Mouse (Mus musculus) MEL (cell line): ENCODE measurements around the gene Homer2.

Experiments
- BHLHE40 ChIP-seq: IDR thresholded peaks from 2 replicates; pipeline ENCODE4 v1.6.1; 2012; ENCODE audit warnings: low read depth, mild to moderate bottlenecking, inconsistent platforms, low read length, improper control_type of control experiment, borderline replicate concordance
- CHD2 ChIP-seq: IDR thresholded peaks from 2 replicates; pipeline ENCODE4 v1.6.1; 2011; ENCODE audit warnings: low read length, improper control_type of control experiment
- CTCF ChIP-seq, 3 experiments: IDR thresholded peaks in 2 of 3; conservative IDR thresholded peaks in 1 of 3; 2 replicates each; pipeline ENCODE4 v1.5.1; 2011 to 2012; ENCODE audit warnings: low read length in 3 of 3, low read depth in 2 of 3, mild to moderate bottlenecking in 2 of 3, improper control_type of control experiment in 1 of 3, inconsistent platforms in 1 of 3, mixed read lengths in 1 of 3, moderate library complexity in 1 of 3; ENCODE audit not compliant: control insufficient read depth in 1 of 3, insufficient read depth in 1 of 3, poor library complexity in 1 of 3, severe bottlenecking in 1 of 3
- MEF2A ChIP-seq: IDR thresholded peaks from 2 replicates; pipeline ENCODE4 v1.6.1; 2014; ENCODE audit warnings: low read depth, mild to moderate bottlenecking, inconsistent platforms, low read length, improper control_type of control experiment; ENCODE audit not compliant: poor library complexity, insufficient replicate concordance, severe bottlenecking; ENCODE audit errors: extremely low read depth
- MYC ChIP-seq: IDR thresholded peaks from 2 replicates; pipeline ENCODE4 v1.6.1; 2011; ENCODE audit warnings: low read depth, mild to moderate bottlenecking, low read length, improper control_type of control experiment, moderate library complexity
- POLR2A ChIP-seq, 2 experiments: IDR thresholded peaks; 2 replicates each; pipeline ENCODE4 v1.6.1; 2011 to 2012; ENCODE audit warnings: low read length in 2 of 2, mild to moderate bottlenecking in 2 of 2, control low read depth in 1 of 2, improper control_type of control experiment in 1 of 2, low read depth in 1 of 2, moderate library complexity in 1 of 2; ENCODE audit not compliant: control insufficient read depth in 1 of 2, insufficient read depth in 1 of 2, poor library complexity in 1 of 2
- POLR2AphosphoS5 ChIP-seq: IDR thresholded peaks from 2 replicates; pipeline ENCODE4 v1.6.1; 2012; ENCODE audit warnings: low read depth, borderline replicate concordance, mild to moderate bottlenecking, inconsistent platforms, low read length, moderate library complexity, mixed read lengths
- SIN3A ChIP-seq: IDR thresholded peaks from 2 replicates; pipeline ENCODE4 v1.6.1; 2012; ENCODE audit warnings: low read length, improper control_type of control experiment, inconsistent platforms
- SMC3 ChIP-seq: IDR thresholded peaks from 2 replicates; pipeline ENCODE4 v1.6.1; 2011; ENCODE audit warnings: low read depth, low read length, improper control_type of control experiment
- TAL1 ChIP-seq: IDR thresholded peaks from 2 replicates; pipeline ENCODE4 v1.6.1; 2012; ENCODE audit warnings: mild to moderate bottlenecking, inconsistent platforms, low read length, moderate library complexity, mixed read lengths
- TCF12 ChIP-seq: IDR thresholded peaks from 2 replicates; pipeline ENCODE4 v1.6.1; 2014; ENCODE audit warnings: low read depth, mild to moderate bottlenecking, inconsistent platforms, low read length, improper control_type of control experiment, moderate library complexity
- UBTF ChIP-seq: IDR thresholded peaks from 2 replicates; pipeline ENCODE4 v1.6.1; 2012; ENCODE audit warnings: low read depth, mild to moderate bottlenecking, inconsistent platforms, low read length, improper control_type of control experiment, moderate library complexity, borderline replicate concordance; ENCODE audit not compliant: insufficient read depth
- USF2 ChIP-seq, 2 experiments: IDR thresholded peaks; 2 replicates each; pipeline ENCODE4 v1.6.1; 2011 to 2012; ENCODE audit warnings: improper control_type of control experiment in 2 of 2, low read length in 2 of 2, borderline replicate concordance in 1 of 2, inconsistent platforms in 1 of 2, low read depth in 1 of 2, mild to moderate bottlenecking in 1 of 2; ENCODE audit not compliant: insufficient read depth in 1 of 2

DNA sequence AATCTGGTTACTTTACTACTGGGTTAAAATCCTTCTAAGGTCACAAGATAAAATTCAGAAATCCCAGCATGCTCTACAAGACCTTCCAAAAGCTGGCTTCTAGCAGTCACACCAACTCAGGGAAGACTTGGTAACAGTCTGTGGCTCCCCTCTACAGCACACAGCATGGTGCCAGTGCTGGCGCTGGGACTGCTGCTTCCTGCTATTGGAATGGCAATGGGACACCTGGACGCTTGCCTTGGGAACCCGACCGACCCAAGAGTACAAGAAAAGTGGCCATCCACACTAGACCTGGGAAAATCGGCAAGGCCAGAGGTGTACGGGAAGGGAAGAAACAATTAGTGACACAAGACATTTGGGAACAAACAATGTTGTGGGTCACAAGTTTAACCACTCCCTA lies 74.7 kb downstream of the Homer2 start:
- TF ChIP-seq BHLHE40 (no peak), CTCF (IDR thresholded peaks at IDR 0.05 in 2 of 3, conservative IDR thresholded peaks at IDR 0.05 in 1 of 3; ENCODE audit: control insufficient read depth in 1 of 3, insufficient read depth in 1 of 3, low read depth in 2 of 3, low read length in 3 of 3, poor library complexity in 1 of 3, severe bottlenecking in 1 of 3) (no peak), SIN3A (no peak), UBTF (no peak), SMC3 (no peak), TCF12 (no peak), MYC (no peak), POLR2A (IDR thresholded peaks at IDR 0.05; ENCODE audit: control insufficient read depth in 1 of 2, insufficient read depth in 1 of 2, low read depth in 1 of 2, low read length in 2 of 2, poor library complexity in 1 of 2) (no peak), CHD2 (no peak), POLR2AphosphoS5 (no peak), MEF2A (no peak), TAL1 (no peak), USF2 (IDR thresholded peaks at IDR 0.05; ENCODE audit: borderline replicate concordance in 1 of 2, insufficient read depth in 1 of 2, low read depth in 1 of 2, low read length in 2 of 2) (no peak)
